Mouse (Mus musculus) forebrain, embryonic 10.5 days (tissue): Measurements from ENCODE around the gene Gde1. TPM values are rescaled to one million over a fixed set of nuclear protein-coding genes. Genes with fewer than 3 reads are reported as not detected.

Source experiments
- DNase-seq: peaks from one replicate; pipeline ENCODE4 v3.0.0-alpha.2; 2017; ENCODE audit warnings: low spot score; ENCODE audit errors: extremely low spot score
- H3K27ac ChIP-seq: fragments of 300-500 bp; sonication (generic); 2 replicates; pipeline ENCODE4 v1.5.1; 2016; ENCODE audit warnings: mild to moderate bottlenecking
- H3K27me3 ChIP-seq: fragments of 300-500 bp; sonication (generic); 2 replicates; pipeline ENCODE4 v1.6.1; 2016; ENCODE audit warnings: mild to moderate bottlenecking; ENCODE audit not compliant: poor library complexity, severe bottlenecking
- H3K36me3 ChIP-seq: fragments of 300-500 bp; sonication (generic); replicated peaks from 2 replicates; pipeline ENCODE4 v1.6.1; 2016; ENCODE audit warnings: mild to moderate bottlenecking, moderate library complexity
- H3K4me1 ChIP-seq: fragments of 300-500 bp; sonication (generic); 2 replicates; pipeline ENCODE4 v1.6.1; 2016
- H3K4me3 ChIP-seq: fragments of 300-500 bp; sonication (generic); 2 replicates; pipeline ENCODE4 v1.5.1; 2016; ENCODE audit warnings: mild to moderate bottlenecking, moderate library complexity
- H3K9me3 ChIP-seq: fragments of 300-500 bp; sonication (generic); 2 replicates; pipeline ENCODE4 v1.6.1; 2016; ENCODE audit warnings: mild to moderate bottlenecking, moderate library complexity
- WGBS: fragments of 180-500 bp; shearing (Covaris S2); methylation state at CpG from one replicate; pipeline ENCODE4 v1.1.7; 2016; 5-methylcytosine and 5-hydroxymethylcytosine counted together
- polyA plus RNA-seq: library from polyadenylated mRNA; unstranded; fragments of >200 nt; fragmentation: Nextera tagmentation; extraction: Ambion mirVana; gene quantifications from 2 replicates; pipeline ENCODE4 v1.2.1, GENCODE M21; 2016

Gde1 gene
- polyA plus RNA-seq, 1 experiment from 2014 or later: 82.2 TPM

DNA sequence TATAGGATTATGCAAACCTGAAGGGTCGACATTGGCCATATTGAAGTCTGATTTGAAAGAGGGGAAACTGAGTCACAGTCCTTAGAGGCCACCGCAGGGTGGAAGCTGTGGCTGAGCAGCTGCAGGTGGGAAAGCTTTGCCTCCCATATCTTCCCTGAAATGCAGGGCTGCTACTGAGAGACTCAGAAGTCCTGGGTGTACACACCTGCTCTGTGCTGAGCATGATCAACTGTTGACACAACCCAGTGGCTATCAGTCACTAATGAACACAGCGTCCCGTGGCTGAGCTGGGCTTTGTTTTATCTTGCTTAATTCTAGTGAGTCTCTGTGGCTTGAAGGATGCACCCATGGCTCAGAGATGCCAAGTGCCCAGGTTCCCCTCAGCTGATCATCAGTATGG, 55.5 kb downstream of the Gde1 start:
- Histone ChIP-seq H3K36me3 (no peaks in the 10 kb centered on the region), H3K27me3 (no peaks in the 10 kb centered on the region), H3K9me3 (no peaks in the 10 kb centered on the region), H3K4me3 (no peak overlapping the region), H3K27ac (no peak overlapping the region), H3K4me1 (0 out of 2 replicates have a peak, but pooled peaks cover 2% of the 10 kb centered on the region)
- no peak for DNase-seq
- WGBS: 82% methylated on average over 4 of the region's 4 CpGs

GRCm38 (mm10) chr7:118649328-118649727, 56.2 kb downstream of the Gde1 start:
- no peaks in the 10 kb centered on the region for H3K27me3 ChIP-seq
- 0 out of 2 replicates have a peak, but pooled peaks cover 2% of the 10 kb centered on the region for H3K4me1 ChIP-seq
- H3K27ac ChIP-seq: no peak overlapping the region
- no peak for DNase-seq
- no peaks in the 10 kb centered on the region for H3K9me3 ChIP-seq
- H3K4me3 ChIP-seq: no peak overlapping the region
- H3K36me3 ChIP-seq: no peaks in the 10 kb centered on the region
- 84% methylated on average over 7 of the region's 7 CpGs for WGBS

DNA sequence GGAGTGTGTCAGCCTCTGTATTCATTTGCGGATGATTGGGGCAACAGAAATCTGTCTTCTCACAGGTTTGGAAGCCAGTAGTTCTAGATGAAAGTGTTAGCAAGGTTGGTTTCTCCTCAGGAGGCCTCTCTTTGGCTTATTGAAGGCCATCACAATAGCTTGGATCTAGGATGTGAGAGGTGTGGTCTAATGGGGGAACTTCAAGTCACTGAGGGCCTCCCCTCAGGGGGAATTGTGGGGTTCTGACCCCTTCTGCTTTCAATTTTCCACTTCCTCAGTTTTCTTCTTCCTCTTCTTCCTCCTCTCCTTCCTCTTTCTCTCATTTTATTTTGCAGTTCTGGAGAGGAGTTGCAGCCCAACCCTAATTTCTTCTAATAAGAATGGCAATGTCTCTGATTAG, 59.3 kb downstream of the Gde1 start:
- 83% methylated on average over 1 of the region's 1 CpGs for WGBS
- no peaks in the 10 kb centered on the region for H3K36me3 ChIP-seq

More for the DNA sequence above, 59.3 kb downstream of the Gde1 start:
- Histone ChIP-seq H3K4me3 (no peak overlapping the region), H3K9me3 (no peaks in the 10 kb centered on the region), H3K4me1 (0 out of 2 replicates have a peak, but pooled peaks cover 2% of the 10 kb centered on the region), H3K27me3 (no peaks in the 10 kb centered on the region), H3K27ac (no peak overlapping the region)
- no peak for DNase-seq

Other genes starting within 250 kb of the Gde1 start
- 0.82 and 0.95 TPM in 2 replicates for gene Itpripl2, start 213.8 kb downstream of the Gde1 start, polyA plus RNA-seq
- gene Coq7, start 172.4 kb downstream of the Gde1 start, polyA plus RNA-seq: 129 and 135 TPM in 2 replicates
- gene Tmc7, start 121.0 kb downstream of the Gde1 start, polyA plus RNA-seq: 6.6 and 7.1 TPM in 2 replicates
- 0.05 and 0.11 TPM in 2 replicates for gene Tmc5, start 108.5 kb downstream of the Gde1 start, polyA plus RNA-seq
- gene Ccp110, start 6.8 kb upstream of the Gde1 start, polyA plus RNA-seq: 44.2 and 45.9 TPM in 2 replicates
- gene Vps35l, start 34.4 kb upstream of the Gde1 start, polyA plus RNA-seq: 63.1 and 67.2 TPM in 2 replicates
- 3.4 and 3.5 TPM in 2 replicates for gene Iqck, start 150.0 kb upstream of the Gde1 start, polyA plus RNA-seq
- gene Knop1, start 150.5 kb upstream of the Gde1 start, polyA plus RNA-seq: 150 and 153 TPM in 2 replicates